Mouse (Mus musculus) c-Kit-positive CD71-positive TER-119-negative erythroid progenitor cells, embryonic 14.5 days (primary cell): ENCODE results near the gene Taf3.

ENCODE experiments used
- DNase-seq: peaks from one replicate; pipeline ENCODE4 v3.0.0-alpha.2; 2013; ENCODE audit warnings: low read depth

Gene Taf3

GRCm38 (mm10) chr2:9956546-9956945 lies 91.8 kb downstream of the Taf3 start:
- DNase-seq, result no peak

GRCm38 (mm10) chr2:9955576-9956535 lies 92.5 kb downstream of the Taf3 start:
- DNase-seq, result no peak

- no peak for DNase-seq
These were observed 101.7 kb downstream of the Taf3 start for GRCm38 (mm10) chr2:9946739-9947138.

GRCm38 (mm10) chr2:9945611-9946010 lies 102.8 kb downstream of the Taf3 start:
- DNase-seq, result no peak

- DNase-seq, result no peak
These were observed 105.4 kb downstream of the Taf3 start for GRCm38 (mm10) chr2:9943011-9943410.

GRCm38 (mm10) chr2:9939250-9939649 lies 109.1 kb downstream of the Taf3 start:
- no peak for DNase-seq

GRCm38 (mm10) chr2:9935965-9936364 lies 112.4 kb downstream of the Taf3 start:
- no peak for DNase-seq

- DNase-seq, result no peak
These were observed 121.5 kb downstream of the Taf3 start for GRCm38 (mm10) chr2:9926905-9927283.

- DNase-seq, result no peak
These were observed 122.0 kb downstream of the Taf3 start for GRCm38 (mm10) chr2:9926194-9926904.

- no peak for DNase-seq
These were observed 129.5 kb downstream of the Taf3 start for GRCm38 (mm10) chr2:9918691-9919471.

GRCm38 (mm10) chr2:9917602-9918001 lies 130.8 kb downstream of the Taf3 start:
- no peak for DNase-seq

- DNase-seq, result peak; percentile 20
These were observed 142.4 kb downstream of the Taf3 start for GRCm38 (mm10) chr2:9905995-9906394.

- no peak for DNase-seq
These were observed 144.4 kb downstream of the Taf3 start for GRCm38 (mm10) chr2:9903854-9904560.

GRCm38 (mm10) chr2:9897846-9898245 lies 150.6 kb downstream of the Taf3 start:
- no peak for DNase-seq

- no peak for DNase-seq
These were observed 152.2 kb downstream of the Taf3 start for GRCm38 (mm10) chr2:9896097-9896770.

- no peak for DNase-seq
These were observed 153.4 kb downstream of the Taf3 start for GRCm38 (mm10) chr2:9894836-9895593.

GRCm38 (mm10) chr2:9893272-9893953 lies 155.0 kb downstream of the Taf3 start:
- DNase-seq, result no peak

GRCm38 (mm10) chr2:9892541-9892940 lies 155.9 kb downstream of the Taf3 start:
- DNase-seq, result no peak

GRCm38 (mm10) chr2:9890906-9891305 lies 157.5 kb downstream of the Taf3 start:
- DNase-seq, result no peak

- no peak for DNase-seq
These were observed 158.1 kb downstream of the Taf3 start for GRCm38 (mm10) chr2:9890251-9890650.
